Mouse (Mus musculus) heart, postnatal 25 days (tissue): ENCODE measurements around the gene Bdh2. TPM values are rescaled to one million over a fixed set of nuclear protein-coding genes. Genes with fewer than 3 reads are reported as not detected.

Source experiments
- DNase-seq: peaks from one replicate; pipeline ENCODE4 v3.0.0; 2022; ENCODE audit warnings: low spot score
- intact Hi-C: fragments of 180-260 bp; cut with DNase I; formaldehyde crosslinking; loops from one replicate; pipeline ENCODE4 v1.15.1; 2025
- total RNA-seq, 2 experiments: library from RNA; stranded (reverse); gene quantifications; 2 replicates each; pipeline ENCODE4 v1.2.3; 2021

Bdh2 gene
- total RNA-seq, 2 experiments from 2014 or later, result 3.7 to 3.8 TPM

DNA sequence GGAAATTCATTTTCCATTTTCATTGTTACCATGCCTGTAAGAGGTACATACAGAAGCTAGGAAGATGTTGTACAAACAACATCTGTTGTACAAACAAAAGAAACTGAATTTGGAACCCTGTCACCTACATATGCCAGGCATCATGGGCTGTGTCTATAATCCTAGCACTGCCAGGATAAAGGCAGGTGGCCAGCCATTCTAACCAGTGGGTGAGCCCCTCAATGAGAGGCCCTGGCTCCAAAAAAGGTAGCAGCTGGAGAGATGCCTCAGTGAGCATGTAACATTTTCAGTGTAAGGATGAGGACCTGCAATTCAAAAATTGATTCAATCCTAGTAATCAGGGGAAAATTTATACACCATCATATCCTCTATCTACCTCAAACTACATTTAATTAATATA lies 68.0 kb downstream of the Bdh2 start:
- intact Hi-C loops, result no loop called here
- DNase-seq, result no peak

DNA sequence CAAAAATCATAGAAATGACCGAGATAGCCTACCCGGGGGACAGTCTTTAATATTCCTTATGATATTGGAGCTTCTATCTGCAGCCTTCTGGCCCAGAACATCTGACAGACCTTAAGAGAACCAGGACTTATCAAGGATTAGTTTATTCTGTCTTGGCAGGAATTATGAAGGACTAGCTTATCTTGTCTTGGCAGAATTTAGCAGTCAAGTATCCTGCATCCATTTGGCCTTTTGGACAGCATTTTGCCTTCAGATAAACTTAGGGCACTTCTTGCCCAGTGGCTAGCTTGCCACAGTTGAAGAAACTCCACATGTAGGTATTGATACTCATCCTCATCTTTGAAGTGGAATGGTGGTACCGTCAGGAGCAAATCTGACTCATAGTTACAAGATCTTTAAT lies 70.8 kb downstream of the Bdh2 start:
- intact Hi-C loops, result no loop called here
- no peak for DNase-seq

Other genes with a start within 250 kb of the Bdh2 start
- gene Cenpe, start 68.7 kb upstream of the Bdh2 start, total RNA-seq, result 1 to 10 TPM; 1.1 TPM
- under 1 TPM; 0.22 to 0.29 TPM for gene Slc9b2, start 26.5 kb downstream of the Bdh2 start, total RNA-seq
- under 1 TPM in 1 of 2 experiments, not detected in 1; 0.25 TPM for gene Slc9b1, start 66.8 kb downstream of the Bdh2 start, total RNA-seq
- gene Cisd2, start 142.7 kb downstream of the Bdh2 start, total RNA-seq, result 10 to 100 TPM; 50.2 to 54.3 TPM
- gene Ube2d3, start 156.9 kb downstream of the Bdh2 start, total RNA-seq, result 100 to 1,000 TPM; 338 to 361 TPM
- 10 to 100 TPM; 18.4 to 18.8 TPM for gene Manba, start 204.4 kb downstream of the Bdh2 start, total RNA-seq